Mouse (Mus musculus): ENCODE data around the gene Chd3. TPM values are rescaled to one million over a fixed set of nuclear protein-coding genes. Genes with fewer than 3 reads are reported as not detected.

Chd3 gene
- total RNA-seq, 1 experiment from 2014 or later, result 111 TPM

- no peak for DNase-seq
Observed at GRCm38 (mm10) chr11:69365722-69366121, 3.5 kb downstream of the Chd3 start.

DNA sequence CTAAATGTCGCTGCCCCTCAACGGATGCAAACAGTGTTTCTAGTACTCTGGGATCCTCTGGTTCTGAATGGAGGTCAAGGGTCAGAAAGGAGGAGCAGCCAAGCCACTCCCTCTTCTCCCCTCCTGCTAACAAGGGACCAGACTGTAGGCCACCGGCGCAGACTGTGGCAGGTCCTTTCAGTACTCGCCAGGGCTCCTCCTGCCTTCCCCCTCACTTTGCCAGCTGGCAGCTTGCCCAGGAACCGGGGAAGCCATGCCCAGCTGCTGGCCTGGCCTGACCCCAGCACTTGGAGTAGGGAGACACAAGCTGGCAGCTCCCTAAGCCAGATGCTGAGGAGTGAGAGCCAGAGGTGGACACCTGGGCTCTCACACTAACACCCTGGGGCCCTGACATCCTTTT lies 4.3 kb downstream of the Chd3 start:
- peak; percentile 99 for DNase-seq

GRCm38 (mm10) chr11:69364376-69364775 lies 4.8 kb downstream of the Chd3 start:
- DNase-seq, result no peak

DNA sequence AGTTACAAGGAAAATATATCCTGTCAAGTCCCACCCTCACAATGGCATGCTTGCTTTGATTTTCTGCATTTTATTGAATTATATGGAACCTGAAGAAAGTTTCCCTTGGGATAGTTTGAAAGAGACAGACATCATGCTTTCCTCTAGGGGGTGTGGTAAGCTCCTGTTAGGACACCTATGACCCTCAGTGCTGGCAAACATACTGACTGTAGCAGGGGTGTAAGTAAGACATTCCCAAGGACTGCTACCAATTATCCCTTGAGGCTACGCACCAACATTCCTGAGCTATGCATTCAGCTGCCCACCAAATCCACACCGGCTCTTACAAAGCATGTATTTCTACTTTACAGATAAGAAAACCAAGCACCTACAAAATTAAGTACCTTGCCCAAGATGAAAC lies 6.7 kb downstream of the Chd3 start:
- no peak for DNase-seq

GRCm38 (mm10) chr11:69362021-69362420 lies 7.2 kb downstream of the Chd3 start:
- no peak for DNase-seq

DNA sequence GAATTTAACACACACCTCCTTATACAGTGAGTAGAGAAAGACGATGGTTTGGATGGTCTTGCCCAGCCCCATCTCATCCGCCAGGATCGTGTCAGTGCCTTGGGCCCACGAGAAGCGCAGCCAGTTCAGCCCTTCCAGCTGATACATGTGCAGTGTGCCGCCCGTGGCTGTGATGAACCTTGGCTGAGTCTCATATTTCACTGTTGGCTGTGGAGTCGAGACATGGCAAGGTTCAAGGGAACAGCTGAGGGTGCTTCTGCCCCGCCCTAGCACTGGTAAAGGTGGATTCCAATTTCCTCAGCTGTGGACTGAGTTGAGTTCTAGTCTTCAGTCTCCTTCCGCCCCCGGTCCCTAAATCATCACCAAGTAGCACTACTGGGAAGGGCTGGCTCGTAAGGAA lies 11.5 kb downstream of the Chd3 start:
- no peak for DNase-seq

- no peak for DNase-seq
Observed at GRCm38 (mm10) chr11:69356544-69356943, 12.7 kb downstream of the Chd3 start.

DNA sequence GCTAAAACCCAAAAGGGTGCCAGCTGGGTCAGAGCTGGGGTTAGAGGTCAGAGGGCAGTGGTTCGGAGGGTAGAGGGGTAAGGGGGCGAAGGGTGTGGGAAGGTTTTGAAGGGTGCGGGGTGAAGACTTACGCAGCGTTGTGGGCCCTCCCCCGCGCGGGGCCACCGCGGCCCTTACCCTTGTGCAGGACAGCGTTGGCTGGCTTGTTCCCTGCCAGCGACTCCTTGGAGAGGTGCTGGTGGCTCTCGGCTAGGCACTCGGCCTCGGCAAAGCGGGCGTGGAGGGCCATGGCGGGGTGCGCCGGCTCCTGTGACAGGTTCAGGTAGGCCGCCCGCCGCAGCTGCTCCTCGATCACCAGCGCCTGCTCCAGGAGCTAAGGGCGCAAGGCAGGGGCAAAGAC lies 22.8 kb downstream of the Chd3 start:
- no peak for DNase-seq

GRCm38 (mm10) chr11:69340161-69341131 lies 28.8 kb downstream of the Chd3 start, which contains the start of gene Rnf227:
TSS of gene Rnf227 (plus strand) at chr11:69340461.
- DNase-seq, result peak; percentile 73

DNA sequence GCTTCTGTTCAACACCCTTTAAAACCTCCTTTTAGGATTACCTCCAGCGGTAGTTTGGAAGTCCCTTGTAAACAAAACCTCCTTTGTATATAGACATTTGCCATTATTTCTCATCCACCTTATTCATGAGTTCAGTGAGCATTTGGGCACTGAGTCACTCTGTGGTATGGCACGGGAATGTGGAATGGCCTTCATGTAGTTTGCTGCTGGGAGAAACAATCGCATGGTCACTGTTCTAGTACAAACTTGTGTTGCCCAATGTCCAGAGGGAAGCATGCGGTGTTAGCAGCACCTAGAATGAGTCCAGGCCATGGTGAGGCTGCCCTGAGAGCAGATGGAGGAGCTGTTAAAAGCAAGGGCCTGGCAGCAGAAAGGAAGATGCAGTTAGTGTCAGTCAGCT lies 34.4 kb downstream of the Chd3 start:
- DNase-seq, result no peak

GRCm38 (mm10) chr11:69333922-69334321 lies 35.3 kb downstream of the Chd3 start:
- no peak for DNase-seq

GRCm38 (mm10) chr11:69332713-69333253 lies 36.4 kb downstream of the Chd3 start:
- no peak for DNase-seq

- peak; percentile 76 for DNase-seq
Observed at GRCm38 (mm10) chr11:69331929-69332405, 37.2 kb downstream of the Chd3 start.

DNA sequence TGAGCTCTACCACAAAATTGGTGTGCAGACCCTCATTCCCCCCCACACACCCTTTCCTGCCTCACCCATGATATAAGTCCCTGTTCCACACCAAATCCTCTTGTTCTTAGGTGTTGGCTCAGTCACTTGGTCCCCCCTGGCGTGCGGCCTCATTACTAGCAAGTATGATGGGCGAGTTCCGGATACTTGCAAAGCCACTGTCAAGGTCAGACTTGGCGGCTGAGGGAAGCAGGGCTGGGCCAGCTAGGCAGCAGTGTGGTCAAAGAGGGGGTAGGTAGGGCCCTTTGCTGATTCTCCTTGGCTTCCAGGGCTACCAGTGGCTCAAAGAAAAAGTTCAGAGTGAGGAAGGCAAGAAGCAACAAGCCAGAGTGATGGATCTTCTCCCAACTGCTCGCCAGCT lies 38.1 kb downstream of the Chd3 start:
- peak; percentile 23 for DNase-seq

GRCm38 (mm10) chr11:69328517-69328916 lies 40.7 kb downstream of the Chd3 start:
- no peak for DNase-seq

DNA sequence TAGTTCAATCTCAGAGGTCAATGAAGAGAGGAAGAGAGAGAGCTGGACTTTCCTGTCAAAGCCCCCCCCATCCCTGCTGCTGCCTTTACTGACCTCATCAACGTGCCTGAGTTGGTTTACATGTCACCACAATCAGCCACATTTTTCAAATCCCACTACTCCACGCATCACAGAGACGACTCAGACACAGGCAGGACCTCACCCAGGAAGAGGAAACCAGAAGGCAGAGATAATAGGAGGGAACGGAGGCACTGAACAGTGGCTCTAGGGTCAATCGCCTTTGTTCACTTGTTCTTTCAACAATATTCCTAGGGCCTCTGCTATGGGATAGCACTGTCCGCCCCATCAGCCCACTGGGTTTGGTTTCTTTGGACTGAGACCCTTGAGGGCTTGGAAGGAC lies 41.6 kb downstream of the Chd3 start:
- no peak for DNase-seq

- DNase-seq, result peak; percentile 29
Observed at GRCm38 (mm10) chr11:69327157-69327442, 42.1 kb downstream of the Chd3 start.

- peak; percentile 41 for DNase-seq
Observed at GRCm38 (mm10) chr11:69326408-69327156, 42.6 kb downstream of the Chd3 start.

DNA sequence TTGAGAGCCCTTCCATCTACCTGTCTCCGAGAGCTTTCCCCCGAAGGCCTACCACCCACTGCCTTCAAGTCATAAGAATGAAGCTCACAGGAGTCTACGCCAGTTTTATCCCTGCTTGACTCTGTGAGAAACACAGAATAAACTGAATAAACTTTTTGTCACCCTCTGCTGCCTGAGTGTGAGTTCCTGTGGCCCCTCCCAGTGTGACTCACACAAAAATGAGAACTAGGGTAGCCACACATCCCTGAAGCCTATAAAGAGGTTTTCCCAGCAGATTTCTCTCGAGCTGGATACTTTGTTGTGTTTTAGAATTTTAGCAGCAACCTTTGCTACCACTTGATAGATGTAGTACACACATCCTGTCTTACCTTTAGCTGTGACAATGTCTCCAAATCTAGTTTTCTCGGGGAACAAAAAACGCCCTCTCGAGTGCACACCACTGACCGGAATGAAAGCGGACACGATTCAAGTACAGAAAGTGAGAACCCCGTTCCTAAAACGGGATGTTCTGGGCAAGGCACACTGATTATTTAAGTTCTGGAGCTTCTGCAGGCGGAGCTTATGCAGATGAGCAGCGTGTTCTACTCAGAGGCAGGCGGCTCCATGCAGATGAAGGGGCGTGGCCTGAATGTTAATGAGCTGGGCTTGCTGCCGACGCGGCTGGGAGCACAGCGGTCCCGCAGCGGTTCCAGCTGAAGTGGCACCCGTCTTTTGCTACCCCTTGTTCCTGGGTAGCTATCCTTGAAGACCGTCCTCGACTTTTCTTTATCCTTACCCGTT lies 43.4 kb downstream of the Chd3 start, which contains the start of gene Kcnab3:
Gene Kcnab3 (plus strand): TSS at position 631 of the 780 bp plus-strand sequence.
- DNase-seq, result peak; percentile 82

GRCm38 (mm10) chr11:69324749-69325148 lies 44.5 kb downstream of the Chd3 start:
- DNase-seq, result no peak

DNA sequence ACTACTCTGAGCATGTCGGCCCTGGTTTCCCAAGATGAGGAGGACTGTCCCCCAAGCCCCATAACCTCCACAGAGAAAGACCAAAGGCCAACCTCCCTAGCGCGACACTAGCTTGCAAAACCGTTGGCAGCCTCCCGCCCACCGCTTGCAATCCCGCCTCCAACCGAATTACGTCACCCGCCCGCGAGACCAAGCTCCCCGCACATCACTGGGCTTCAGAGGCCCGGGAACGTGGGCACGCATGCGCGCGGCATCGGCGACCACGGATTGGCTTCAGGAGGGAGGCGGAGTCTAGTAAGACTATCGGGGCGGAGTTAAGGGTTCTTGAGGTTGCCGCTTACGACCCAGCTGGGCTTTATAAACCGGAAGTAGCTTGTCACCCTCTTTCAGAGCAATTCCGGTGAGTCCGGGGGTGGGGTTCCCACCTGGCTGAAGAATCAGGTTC lies 45.5 kb downstream of the Chd3 start, which contains the start of the genes Cntrob and Trappc1:
Gene Cntrob (minus strand): TSS at position 109 of the 445 bp plus-strand sequence.
Gene Trappc1 (plus strand): TSS at position 314 of the 445 bp plus-strand sequence.
- peak; percentile 99 for DNase-seq

Data from adrenal gland, postnatal 25 days (tissue).